Mouse (Mus musculus): ENCODE measurements around the gene Olfr378.

The Olfr378 gene

GRCm38 (mm10) chr11:73428377-73428776, at the start of gene Olfr378:
TSS of gene Olfr378 (minus strand) at chr11:73428477.
- DNase-seq, result no peak

- no peak for DNase-seq
Measured at GRCm38 (mm10) chr11:73457408-73457807, 29.1 kb upstream of the Olfr378 start, which contains the start of gene Olfr380. TSS of gene Olfr380 (minus strand) at chr11:73457508.

- no peak for DNase-seq
Measured at GRCm38 (mm10) chr11:73399514-73399913, 28.8 kb downstream of the Olfr378 start, which contains the start of gene Olfr1. TSS of gene Olfr1 (minus strand) at chr11:73399614.

GRCm38 (mm10) chr11:73395374-73395773, 32.9 kb downstream of the Olfr378 start:
- DNase-seq, result no peak

Measured in right cerebral cortex, postnatal 14 days (tissue).